Mouse (Mus musculus): ENCODE measurements at regions not wholly inside any gene's neighbourhood (a gene's known extent, or its start where the extent isn't known, plus 50 kb on each side); places are given as distances from the start of the nearest gene placed in this dataset.

DNA sequence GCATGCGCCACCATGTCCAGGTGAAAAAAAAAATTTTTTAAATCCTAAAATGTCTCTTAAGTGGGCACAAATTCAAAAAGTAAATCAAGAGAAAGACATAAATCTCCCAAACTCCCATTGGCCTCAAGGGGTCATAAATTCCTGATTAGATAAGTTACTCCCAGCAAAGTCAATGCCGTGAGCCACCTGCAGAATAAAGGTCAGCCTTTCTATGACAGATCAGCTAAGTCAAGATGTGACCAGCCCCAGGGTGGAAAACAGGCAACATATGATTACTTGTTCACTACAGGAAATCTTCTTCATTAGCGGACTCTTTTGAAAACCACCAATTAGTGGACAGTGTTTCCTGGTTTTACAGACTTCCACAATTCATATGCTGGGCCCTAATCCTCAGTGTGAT is 101.4 kb downstream of the Rpl36a-ps1 start:
- TF ChIP-seq POLR2A (IDR thresholded peaks at IDR 0.05; ENCODE audit: low read depth, low read length) (no peak), CTCF (IDR thresholded peaks at IDR 0.05; ENCODE audit: borderline replicate concordance, insufficient read depth, low read length) (no peak)
